Mouse (Mus musculus): ENCODE data around the gene Klf16. TPM values are rescaled to one million over a fixed set of nuclear protein-coding genes. Genes with fewer than 3 reads are reported as not detected.

Klf16 gene
- polyA plus RNA-seq, 1 experiment from 2014 or later, result 12.1 TPM

DNA sequence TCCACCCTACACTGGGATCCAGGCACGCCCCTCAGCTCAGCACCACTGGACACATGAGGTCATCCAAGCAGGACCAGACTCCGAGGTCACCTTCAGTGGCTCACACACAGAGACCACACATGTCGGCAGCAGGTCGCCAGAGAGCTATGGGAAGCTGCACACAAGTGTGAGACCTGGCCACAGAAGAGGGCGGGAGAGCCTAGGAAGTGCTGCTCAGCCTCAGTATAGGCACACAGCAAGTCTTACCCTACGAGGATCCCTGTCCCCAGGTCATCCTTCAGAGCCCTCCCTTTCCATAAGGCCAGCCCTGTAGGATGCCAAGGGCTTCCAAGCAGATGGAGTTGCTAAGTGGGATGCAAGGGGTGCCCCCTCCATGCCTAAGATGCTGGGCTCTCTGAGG lies 23.1 kb downstream of the Klf16 start:
- Histone ChIP-seq H3K36me3 (peaks cover 19% of the 10 kb centered on the region), H3K9ac (replicated peaks) (no peak overlapping the region), H3K4me2 (no peak overlapping the region), H3K4me1 (replicated peaks) (peaks cover 12% of the 10 kb centered on the region), H3K27ac (no peak overlapping the region), H3K27me3 (no peaks in the 10 kb centered on the region), H3K9me3 (no peaks in the 10 kb centered on the region), H3K4me3 (replicated peaks) (no peak overlapping the region)
- ATAC-seq (ENCODE audit: insufficient number of reproducible peaks, insufficient read depth, low FRiP score, low TSS enrichment, low read depth), result no peak
- WGBS, result 90% methylated on average over 6 of the region's 6 CpGs

DNA sequence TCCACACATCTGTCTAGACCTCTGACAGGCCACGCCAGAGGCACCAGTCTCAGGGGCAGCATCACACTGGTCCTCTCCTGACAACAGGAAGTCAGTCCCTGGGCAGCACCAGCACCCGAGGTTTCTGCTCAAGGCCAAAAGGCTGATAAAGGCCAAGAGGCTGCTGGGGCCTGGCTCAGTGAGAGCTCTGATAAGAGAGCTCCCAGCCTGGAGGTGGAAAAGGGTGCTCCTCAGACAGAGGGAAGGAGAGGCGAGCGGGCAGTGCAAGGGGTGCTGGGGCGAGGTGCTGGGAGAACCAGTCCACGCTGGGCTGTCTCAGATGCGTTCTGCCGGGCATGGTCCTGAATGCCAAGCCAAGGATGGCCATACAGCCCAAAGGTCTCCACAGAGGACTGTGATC lies 23.5 kb downstream of the Klf16 start:
- no peak overlapping the region for H3K27ac ChIP-seq

DNA sequence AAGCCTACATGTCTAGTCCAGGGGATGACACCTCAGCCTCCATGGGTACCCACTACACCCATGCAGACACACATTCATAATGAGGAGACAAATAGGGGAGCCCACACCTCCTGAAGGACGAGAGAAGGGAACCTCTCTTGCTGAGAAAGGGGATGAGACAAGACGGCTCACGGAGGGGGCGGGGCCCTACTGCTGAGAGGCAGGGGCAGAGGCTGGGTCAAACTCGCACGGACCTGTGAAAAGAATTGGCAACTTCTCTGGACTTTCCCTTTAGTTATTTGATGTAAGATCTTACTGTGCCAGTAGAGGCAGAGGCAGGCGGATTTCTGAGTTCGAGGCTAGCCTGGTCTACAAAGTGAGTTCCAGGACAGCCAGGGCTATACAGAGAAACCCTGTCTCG lies 24.8 kb downstream of the Klf16 start:
- H3K27me3 ChIP-seq, result no peaks in the 10 kb centered on the region
- WGBS, result 63% methylated on average over 9 of the region's 9 CpGs
- ATAC-seq (ENCODE audit: insufficient number of reproducible peaks, insufficient read depth, low FRiP score, low TSS enrichment, low read depth), result no peak
- H3K9ac ChIP-seq (replicated peaks), result no peak overlapping the region
- H3K4me2 ChIP-seq, result no peak overlapping the region
- H3K9me3 ChIP-seq, result no peaks in the 10 kb centered on the region
- H3K4me3 ChIP-seq (replicated peaks), result no peak overlapping the region
- H3K36me3 ChIP-seq, result peaks cover 35% of the 10 kb centered on the region
- peaks cover under 1% of the 10 kb centered on the region; the same call in 1 of the 2 replicates for H3K4me1 ChIP-seq (replicated peaks)
- H3K27ac ChIP-seq, result no peak overlapping the region

More for the DNA sequence above, 23.5 kb downstream of the Klf16 start:
- peaks cover 23% of the 10 kb centered on the region for H3K36me3 ChIP-seq
- 89% methylated on average over 8 of the region's 8 CpGs for WGBS
- no peak overlapping the region for H3K4me3 ChIP-seq (replicated peaks)
- ATAC-seq (ENCODE audit: insufficient number of reproducible peaks, insufficient read depth, low FRiP score, low TSS enrichment, low read depth), result no peak
- no peak overlapping the region for H3K4me2 ChIP-seq
- H3K4me1 ChIP-seq (replicated peaks), result peaks cover 12% of the 10 kb centered on the region
- H3K9me3 ChIP-seq, result no peaks in the 10 kb centered on the region
- H3K9ac ChIP-seq (replicated peaks), result 0 out of 2 replicates have a peak overlapping the region, but pooled peaks have one; percentile 9
- H3K27me3 ChIP-seq, result no peaks in the 10 kb centered on the region

DNA sequence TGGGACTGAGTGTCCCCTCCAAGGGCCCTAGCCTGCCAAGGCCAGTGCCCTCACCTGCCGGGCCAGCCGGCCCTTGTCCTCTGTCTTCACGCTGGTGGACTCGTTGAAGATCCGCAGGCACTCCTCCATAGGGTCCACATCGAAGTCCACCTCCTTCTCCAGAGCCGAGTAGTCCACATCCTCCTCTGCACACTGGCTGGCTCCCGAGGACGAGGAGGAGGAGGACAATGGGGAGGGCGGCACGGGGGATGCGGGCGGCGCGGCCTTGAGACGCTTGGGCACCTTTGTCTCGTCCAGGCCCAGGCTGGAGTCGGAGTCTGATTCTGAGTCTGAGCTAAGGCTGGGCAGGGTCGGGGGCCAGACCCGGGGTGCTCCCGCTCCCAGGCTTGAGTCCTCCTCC lies 27.8 kb downstream of the Klf16 start:
- WGBS, result 92% methylated on average over 21 of the region's 21 CpGs
- no peak for ATAC-seq (ENCODE audit: insufficient number of reproducible peaks, insufficient read depth, low FRiP score, low TSS enrichment, low read depth)
- H3K9me3 ChIP-seq, result no peaks in the 10 kb centered on the region
- H3K36me3 ChIP-seq, result peaks cover 66% of the 10 kb centered on the region
- no peak overlapping the region for H3K9ac ChIP-seq (replicated peaks)
- no peaks in the 10 kb centered on the region for H3K4me1 ChIP-seq (replicated peaks)
- no peak overlapping the region for H3K4me3 ChIP-seq (replicated peaks)
- H3K27me3 ChIP-seq, result no peaks in the 10 kb centered on the region
- no peak overlapping the region for H3K27ac ChIP-seq
- no peak overlapping the region for H3K4me2 ChIP-seq

DNA sequence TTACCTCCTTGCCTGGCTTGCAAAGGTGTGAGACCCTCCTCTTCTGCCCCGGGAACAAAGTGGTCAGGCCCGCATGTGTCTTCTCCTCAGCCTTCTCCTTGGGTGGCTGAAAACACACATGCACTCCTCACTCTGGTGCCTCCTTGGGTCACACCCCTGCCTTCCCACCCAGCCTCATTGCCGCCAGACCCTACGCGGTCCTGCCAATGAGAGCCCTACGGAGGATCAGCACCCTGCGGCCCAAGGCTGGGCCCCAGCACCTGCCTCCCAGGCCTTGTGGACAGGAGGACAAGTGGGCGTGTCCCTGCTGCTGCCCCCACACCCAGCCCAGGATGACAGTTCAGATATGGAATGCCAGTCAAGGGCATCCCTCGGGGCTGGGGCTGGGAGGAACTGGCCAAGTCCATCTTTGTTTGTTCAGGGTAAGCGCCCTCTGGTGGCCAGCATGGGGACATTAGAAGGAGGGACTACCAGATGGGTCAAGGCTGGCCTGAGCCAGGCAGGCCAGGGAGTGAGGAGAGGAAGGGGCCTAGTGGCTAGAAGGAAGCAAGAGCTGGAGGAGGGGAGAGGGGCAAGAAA lies 28.6 kb downstream of the Klf16 start:
- no peak overlapping the region for H3K4me2 ChIP-seq
- H3K9ac ChIP-seq (replicated peaks), result no peak overlapping the region
- peaks cover 74% of the 10 kb centered on the region for H3K36me3 ChIP-seq
- ATAC-seq (ENCODE audit: insufficient number of reproducible peaks, insufficient read depth, low FRiP score, low TSS enrichment, low read depth), result no peak
- no peaks in the 10 kb centered on the region for H3K4me1 ChIP-seq (replicated peaks)
- no peak overlapping the region for H3K27ac ChIP-seq
- WGBS, result 75% methylated on average over 10 of the region's 10 CpGs
- no peak overlapping the region for H3K4me3 ChIP-seq (replicated peaks)
- H3K9me3 ChIP-seq, result no peaks in the 10 kb centered on the region
- H3K27me3 ChIP-seq, result no peaks in the 10 kb centered on the region

DNA sequence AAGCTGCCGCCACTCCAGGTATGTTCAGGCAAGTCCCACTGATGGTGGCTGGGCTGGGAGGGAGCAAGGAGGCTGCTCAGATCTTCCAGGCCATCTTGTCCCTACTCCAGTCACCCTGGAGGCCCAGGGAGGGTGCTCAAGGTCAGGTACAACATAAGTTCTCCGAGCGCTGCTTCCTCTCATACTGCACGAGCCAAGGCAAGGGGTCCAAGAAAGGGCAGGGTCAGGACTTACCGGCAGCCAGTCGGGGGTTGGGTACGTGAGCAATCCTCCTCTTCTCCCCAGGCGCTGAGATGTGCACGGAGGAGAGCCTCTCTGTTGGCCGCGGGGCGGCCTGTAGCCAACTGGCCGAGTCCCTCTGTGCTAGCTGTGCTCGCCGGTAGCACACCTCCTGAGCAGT lies 29.6 kb downstream of the Klf16 start:
- H3K27ac ChIP-seq, result no peak overlapping the region
- no peak overlapping the region for H3K4me3 ChIP-seq (replicated peaks)
- no peak for ATAC-seq (ENCODE audit: insufficient number of reproducible peaks, insufficient read depth, low FRiP score, low TSS enrichment, low read depth)
- H3K36me3 ChIP-seq, result peaks cover 84% of the 10 kb centered on the region
- H3K4me1 ChIP-seq (replicated peaks), result no peaks in the 10 kb centered on the region
- 91% methylated on average over 15 of the region's 15 CpGs for WGBS
- H3K9ac ChIP-seq (replicated peaks), result no peak overlapping the region
- no peak overlapping the region for H3K4me2 ChIP-seq
- no peaks in the 10 kb centered on the region for H3K27me3 ChIP-seq
- H3K9me3 ChIP-seq, result no peaks in the 10 kb centered on the region

DNA sequence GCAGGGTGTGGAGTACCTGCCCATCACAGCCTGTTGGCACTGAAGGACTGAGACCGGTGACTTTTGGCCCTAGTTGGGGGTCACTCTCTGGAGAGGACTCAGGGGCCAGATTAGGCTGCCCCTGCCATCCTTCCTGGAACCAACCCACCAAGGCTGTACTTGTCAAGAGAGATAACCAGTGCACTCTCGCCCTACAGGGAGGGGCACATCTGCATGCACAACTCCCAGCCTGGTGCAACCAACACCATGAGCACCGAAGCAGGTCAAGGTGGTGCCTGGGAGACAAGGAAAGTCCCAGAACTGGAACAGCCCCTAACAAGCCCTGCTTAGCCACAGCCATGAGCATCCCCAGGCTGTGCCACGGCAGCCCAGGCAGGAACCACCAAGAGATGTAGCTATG lies 30.2 kb downstream of the Klf16 start:
- no peak for ATAC-seq (ENCODE audit: insufficient number of reproducible peaks, insufficient read depth, low FRiP score, low TSS enrichment, low read depth)

DNA sequence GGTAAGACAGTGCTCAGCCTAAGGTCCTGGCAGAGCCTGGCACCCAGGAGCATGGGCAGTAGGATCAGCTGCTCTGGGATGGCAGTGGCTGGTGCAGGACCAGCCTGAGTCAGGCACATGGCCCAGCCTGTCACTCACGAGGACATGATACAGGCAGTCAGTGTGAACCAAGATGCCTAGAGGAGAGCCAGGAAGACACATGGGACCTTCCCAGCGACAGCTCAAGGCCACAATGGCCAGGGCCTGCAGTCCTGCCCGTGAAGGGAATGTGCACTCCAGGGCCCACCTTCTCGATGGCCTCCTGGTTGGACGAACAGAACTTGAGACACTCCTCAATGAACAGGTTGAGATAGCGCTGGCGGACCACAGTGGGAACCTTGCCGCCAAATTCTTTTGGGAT lies 31.5 kb downstream of the Klf16 start:
- H3K4me3 ChIP-seq (replicated peaks), result no peak overlapping the region
- H3K27ac ChIP-seq, result no peak overlapping the region
- 95% methylated on average over 8 of the region's 8 CpGs for WGBS
- no peaks in the 10 kb centered on the region for H3K9me3 ChIP-seq
- peaks cover 96% of the 10 kb centered on the region for H3K36me3 ChIP-seq
- H3K4me2 ChIP-seq, result no peak overlapping the region
- no peak overlapping the region for H3K9ac ChIP-seq (replicated peaks)
- H3K27me3 ChIP-seq, result no peaks in the 10 kb centered on the region
- H3K4me1 ChIP-seq (replicated peaks), result no peaks in the 10 kb centered on the region
- ATAC-seq (ENCODE audit: insufficient number of reproducible peaks, insufficient read depth, low FRiP score, low TSS enrichment, low read depth), result no peak

More for the DNA sequence above, 30.2 kb downstream of the Klf16 start:
- Histone ChIP-seq H3K4me1 (replicated peaks) (no peaks in the 10 kb centered on the region), H3K27ac (no peak overlapping the region), H3K9me3 (no peaks in the 10 kb centered on the region), H3K36me3 (peaks cover 90% of the 10 kb centered on the region), H3K4me2 (no peak overlapping the region), H3K4me3 (replicated peaks) (no peak overlapping the region), H3K9ac (replicated peaks) (no peak overlapping the region), H3K27me3 (no peaks in the 10 kb centered on the region)
- 95% methylated on average over 4 of the region's 4 CpGs for WGBS

DNA sequence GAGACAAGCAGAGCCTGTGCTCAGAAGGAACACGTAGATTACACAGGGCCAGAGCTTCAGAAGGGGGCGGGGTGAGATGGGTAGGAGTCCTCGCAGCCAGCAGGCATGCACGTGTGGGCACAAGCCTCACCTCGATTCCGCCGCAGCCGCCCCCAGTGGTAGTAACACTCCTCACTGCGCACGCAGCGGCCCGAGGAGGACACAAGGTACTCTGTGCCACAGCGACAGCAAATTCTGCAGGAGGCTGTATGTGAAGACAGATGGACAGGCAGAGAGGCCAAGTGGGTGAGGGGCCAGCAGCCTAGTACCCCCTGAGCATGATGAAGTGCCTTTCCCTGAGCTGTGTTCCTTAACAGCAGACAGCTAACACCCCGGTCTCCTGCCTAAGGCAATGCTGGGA lies 33.2 kb downstream of the Klf16 start:
- Histone ChIP-seq H3K27ac (no peak overlapping the region), H3K36me3 (peaks cover 79% of the 10 kb centered on the region), H3K4me2 (no peak overlapping the region), H3K4me3 (replicated peaks) (no peak overlapping the region), H3K4me1 (replicated peaks) (peaks cover 2% of the 10 kb centered on the region; the same call in 1 of the 2 replicates), H3K27me3 (peaks cover 5% of the 10 kb centered on the region), H3K9me3 (no peaks in the 10 kb centered on the region), H3K9ac (replicated peaks) (no peak overlapping the region)
- WGBS, result 90% methylated on average over 14 of the region's 14 CpGs
- ATAC-seq (ENCODE audit: insufficient number of reproducible peaks, insufficient read depth, low FRiP score, low TSS enrichment, low read depth), result no peak

DNA sequence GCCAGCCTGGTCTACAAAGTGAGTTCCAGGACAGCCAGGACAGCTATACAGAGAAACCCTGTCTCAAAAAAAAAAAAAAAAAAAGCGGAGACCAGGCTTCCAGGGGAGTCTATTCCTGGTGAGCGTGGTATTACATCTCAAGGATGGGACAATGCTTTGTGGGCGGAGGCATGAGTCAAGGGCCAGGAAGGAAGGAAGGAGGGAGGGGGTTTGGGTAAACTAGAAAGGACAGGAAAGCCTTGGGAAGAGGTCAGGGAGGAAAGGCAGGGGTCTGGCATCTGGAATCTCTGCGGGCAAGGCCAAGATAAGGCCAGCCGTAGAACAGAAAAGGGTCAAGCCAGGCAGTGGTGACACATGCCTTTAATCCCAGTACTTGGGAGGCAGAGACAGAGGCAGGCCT lies 37.6 kb downstream of the Klf16 start:
- Histone ChIP-seq H3K4me3 (replicated peaks) (no peak overlapping the region), H3K4me1 (replicated peaks) (peaks cover 10% of the 10 kb centered on the region; the same call in 1 of the 2 replicates), H3K9ac (replicated peaks) (no peak overlapping the region), H3K4me2 (no peak overlapping the region), H3K27me3 (peaks cover 47% of the 10 kb centered on the region), H3K9me3 (no peaks in the 10 kb centered on the region), H3K27ac (no peak overlapping the region), H3K36me3 (peaks cover 35% of the 10 kb centered on the region)
- no peak for ATAC-seq (ENCODE audit: insufficient number of reproducible peaks, insufficient read depth, low FRiP score, low TSS enrichment, low read depth)
- 49% methylated on average over 5 of the region's 5 CpGs for WGBS

DNA sequence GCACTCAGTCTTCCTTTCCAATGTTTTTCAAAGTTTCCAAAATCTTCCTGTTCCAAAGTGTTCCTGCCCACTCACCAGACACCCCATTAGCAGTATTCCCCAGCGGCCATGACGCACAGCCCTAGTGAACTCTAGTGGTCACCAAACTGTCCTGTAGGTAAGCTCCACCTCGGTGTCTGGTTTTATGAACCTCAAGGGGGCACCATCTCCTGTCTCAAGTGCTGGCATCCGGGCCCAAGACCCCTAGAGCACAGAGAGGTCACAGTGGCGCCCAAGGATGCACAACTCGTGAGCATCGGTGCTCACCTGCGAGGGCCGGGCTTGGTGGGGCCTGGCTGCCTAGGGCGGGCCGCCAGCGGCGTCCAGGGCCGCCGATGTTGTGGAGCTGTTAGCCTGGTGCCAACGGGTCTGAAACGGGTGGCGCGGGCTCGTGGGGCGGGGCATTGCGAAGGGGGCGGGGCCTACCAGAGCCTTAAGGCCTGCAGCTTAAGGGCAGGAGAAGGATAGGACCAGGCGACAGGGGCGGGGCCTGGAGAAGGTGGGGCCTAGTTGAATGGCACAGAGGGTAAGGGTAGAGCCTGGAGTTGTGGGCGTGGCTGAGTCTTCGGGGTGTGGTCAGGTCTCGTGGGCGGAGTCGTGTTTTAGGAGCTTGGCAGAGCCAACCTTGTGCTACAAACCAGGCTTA lies 38.3 kb downstream of the Klf16 start, which contains the start of gene Atp8b3:
Atp8b3 (minus strand) TSS at position 415 of the 685 bp plus-strand sequence.
- no peak within 1 kb of the TSS for H3K9ac ChIP-seq (replicated peaks)
- H3K4me1 ChIP-seq (replicated peaks), result peaks cover 10% of the 10 kb centered on the region; the same call in 1 of the 2 replicates
- peaks cover 29% of the 10 kb centered on the region for H3K36me3 ChIP-seq
- no peak within 1 kb of the TSS for H3K27ac ChIP-seq
- no peak for ATAC-seq (ENCODE audit: insufficient number of reproducible peaks, insufficient read depth, low FRiP score, low TSS enrichment, low read depth)
- peak within 1 kb of the TSS; percentile 27 for H3K4me3 ChIP-seq (replicated peaks)
- peaks cover 53% of the 10 kb centered on the region for H3K27me3 ChIP-seq
- 2% methylated on average over 30 of the region's 30 CpGs for WGBS
- H3K4me2 ChIP-seq, result peak within 1 kb of the TSS; percentile 42
- H3K9me3 ChIP-seq, result no peaks in the 10 kb centered on the region
